Mouse (Mus musculus) left cerebral cortex, adult 8-10 months (tissue): ENCODE measurements at regions not wholly inside any gene's neighbourhood (a gene's known extent, or its start where the extent isn't known, plus 50 kb on each side); places are given as distances from the start of the nearest gene placed in this dataset.

ENCODE experiments used
- DNase-seq, 2 experiments: peaks; one replicate each; pipeline ENCODE4 v3.0.0; 2022; ENCODE audit warnings: low spot score in 2 of 2

- DNase-seq: no peak
These were observed 191.9 kb upstream of the C9orf72 start for GRCm38 (mm10) chr4:35417866-35418265.

GRCm38 (mm10) chr4:35413488-35413887 lies 187.5 kb upstream of the C9orf72 start:
- DNase-seq: no peak

GRCm38 (mm10) chr4:35405301-35406006 lies 179.5 kb upstream of the C9orf72 start:
- DNase-seq: no peak

GRCm38 (mm10) chr4:35404068-35404467 lies 178.1 kb upstream of the C9orf72 start:
- no peak for DNase-seq

GRCm38 (mm10) chr4:35403594-35403993 lies 177.6 kb upstream of the C9orf72 start:
- DNase-seq: no peak

- DNase-seq: no peak
These were observed 176.6 kb upstream of the C9orf72 start for GRCm38 (mm10) chr4:35402376-35403133.

- DNase-seq: peak in 1 of 2 experiments; percentile 22
These were observed 175.8 kb upstream of the C9orf72 start for GRCm38 (mm10) chr4:35401783-35402182.

- peak; percentile 28 to 89 for DNase-seq
These were observed 174.5 kb upstream of the C9orf72 start for GRCm38 (mm10) chr4:35400511-35400910.

- no peak for DNase-seq
These were observed 169.6 kb upstream of the C9orf72 start for GRCm38 (mm10) chr4:35395583-35395877.

GRCm38 (mm10) chr4:35394821-35395582 lies 169.0 kb upstream of the C9orf72 start:
- DNase-seq: no peak

- no peak for DNase-seq
These were observed 149.8 kb upstream of the C9orf72 start for GRCm38 (mm10) chr4:35375791-35376190.

- DNase-seq: no peak
These were observed 147.4 kb upstream of the C9orf72 start for GRCm38 (mm10) chr4:35373213-35373860.

- DNase-seq: peak; percentile 30 to 66
These were observed 146.7 kb upstream of the C9orf72 start for GRCm38 (mm10) chr4:35372528-35373212.

- no peak for DNase-seq
These were observed 138.2 kb upstream of the C9orf72 start for GRCm38 (mm10) chr4:35364161-35364560.

- no peak for DNase-seq
These were observed 136.2 kb upstream of the C9orf72 start for GRCm38 (mm10) chr4:35362176-35362575.

GRCm38 (mm10) chr4:35359376-35359775 lies 133.4 kb upstream of the C9orf72 start:
- DNase-seq: no peak

GRCm38 (mm10) chr4:35356904-35357563 lies 131.1 kb upstream of the C9orf72 start:
- no peak for DNase-seq

- no peak for DNase-seq
These were observed 130.1 kb upstream of the C9orf72 start for GRCm38 (mm10) chr4:35356051-35356450.

GRCm38 (mm10) chr4:35354046-35354445 lies 128.1 kb upstream of the C9orf72 start:
- DNase-seq: no peak

- no peak for DNase-seq
These were observed 126.6 kb upstream of the C9orf72 start for GRCm38 (mm10) chr4:35352606-35353005.

GRCm38 (mm10) chr4:35350465-35350864 lies 124.5 kb upstream of the C9orf72 start:
- no peak for DNase-seq
